Mouse (Mus musculus) left cerebral cortex, adult 6 months (tissue): Measurements from ENCODE around the gene Hmx3. TPM values are rescaled to one million over a fixed set of nuclear protein-coding genes. Genes with fewer than 3 reads are reported as not detected.

Experiments
- long read RNA-seq, 2 experiments: library from polyadenylated mRNA; unstranded; transcript quantifications; one replicate each; pipeline ENCODE4 v2.0.0; 2019 to 2020
- polyA plus RNA-seq: library from polyadenylated mRNA; unstranded; fragments of <200 nt; fragmentation: Nextera tagmentation; gene quantifications from 2 replicates; pipeline ENCODE4 v1.2.3, GENCODE M21; 2021

Hmx3 gene
- not detected in 2 replicates for polyA plus RNA-seq
- long read RNA-seq, experiment 1: 0 reads
- long read RNA-seq, experiment 2: 0 reads

DNA sequence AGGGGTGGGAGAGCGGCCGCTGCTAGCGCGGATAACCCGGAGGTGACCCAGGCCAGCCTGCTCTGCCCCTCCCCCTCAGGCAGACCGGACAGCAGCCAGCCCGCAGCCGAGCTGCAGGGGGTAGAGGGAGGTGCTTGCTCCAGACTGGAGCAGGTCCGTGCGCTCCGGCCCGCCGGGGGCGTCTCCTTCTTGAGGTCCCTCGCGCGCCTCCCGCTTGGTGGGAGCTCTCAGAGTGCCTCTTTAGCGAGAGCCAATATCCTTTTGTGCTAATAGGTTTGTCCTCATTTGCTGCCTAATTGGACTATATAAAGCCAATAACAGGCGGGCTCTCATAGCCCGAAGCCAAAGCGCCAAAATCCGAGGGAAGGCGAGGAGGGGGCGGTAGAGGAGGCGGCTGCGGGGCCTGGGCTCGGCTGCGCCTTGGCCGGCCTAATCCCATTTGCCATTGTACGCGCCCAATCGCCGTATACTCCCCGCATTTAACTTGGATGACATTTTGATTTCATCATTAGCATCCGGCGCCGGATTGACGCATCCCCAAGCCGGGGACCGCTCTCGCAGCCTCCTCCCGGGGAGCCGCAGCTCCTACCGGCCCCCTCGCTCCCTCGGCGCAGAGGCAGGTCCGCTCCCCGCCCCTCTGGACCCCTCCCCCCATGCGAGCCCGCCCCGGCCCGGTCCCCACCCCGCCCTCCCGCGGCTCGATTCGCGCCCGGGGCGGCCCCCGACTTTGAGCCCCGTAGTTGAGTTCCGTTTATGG lies at the start of gene Hmx3:
TSS of gene Hmx3 (plus strand) at position 753 of the 757 bp plus-strand sequence.

DNA sequence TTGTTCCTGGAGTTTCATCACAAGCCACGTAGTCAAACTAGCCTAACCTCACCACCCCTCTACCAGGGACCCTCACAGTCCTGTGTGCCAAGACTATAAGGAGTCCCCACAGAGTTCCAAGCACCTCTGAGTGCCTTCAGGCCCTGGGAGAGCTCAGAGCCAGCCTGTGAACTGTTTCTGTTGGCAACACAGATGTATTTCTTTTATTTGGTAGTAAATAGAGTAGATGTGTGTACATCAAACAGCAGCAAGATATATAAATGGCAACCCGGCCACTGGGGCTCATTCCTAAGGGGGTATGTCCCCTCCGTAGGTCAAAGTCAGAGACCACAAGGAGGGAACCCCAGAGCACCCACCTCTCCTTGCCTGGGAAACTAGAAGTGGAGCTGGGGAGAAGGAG lies 5.8 kb downstream of the Hmx3 start, which contains the start of gene Hmx2:
TSS of gene Hmx2 (plus strand) at position 301 of the 400 bp plus-strand sequence.

DNA sequence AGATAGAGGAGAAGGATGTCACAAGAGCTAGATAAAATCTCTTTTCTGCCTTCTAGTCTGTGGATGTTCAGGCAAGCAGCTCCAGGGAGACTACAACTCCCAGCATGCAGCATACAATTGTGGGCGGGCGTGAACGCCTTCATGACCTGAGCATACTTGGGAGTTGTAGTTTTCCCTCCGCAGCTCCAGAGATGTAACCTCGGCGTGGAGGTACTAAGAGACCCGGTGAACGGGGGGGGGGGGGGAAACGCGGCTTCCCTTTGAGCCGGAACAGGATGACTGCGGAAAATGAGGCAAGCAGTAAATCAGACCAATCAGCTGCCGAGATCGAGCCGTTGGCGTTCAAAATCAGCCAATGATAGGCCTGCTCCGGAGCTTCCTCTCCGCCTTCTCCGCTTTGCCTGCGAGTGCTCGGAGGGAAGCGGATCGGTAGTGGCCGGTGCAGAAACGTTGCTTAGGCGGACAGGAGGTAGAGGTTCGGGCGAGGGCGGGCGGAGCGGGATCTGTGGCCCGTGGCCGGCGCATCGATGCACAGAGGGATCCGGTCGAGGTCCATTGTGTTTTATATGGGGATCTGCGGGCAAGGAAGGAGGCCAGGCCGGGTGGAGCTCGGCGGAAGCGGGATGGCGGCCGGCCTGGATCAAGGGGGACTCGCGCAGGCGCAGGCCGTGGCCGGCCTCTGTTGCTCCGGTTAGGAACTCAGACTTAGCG lies 17.5 kb downstream of the Hmx3 start, which contains the start of gene Bub3:
TSS of gene Bub3 (plus strand) at position 237 of the 711 bp plus-strand sequence.

Other genes starting within 250 kb of the Hmx3 start
- 0.19 and 0.39 TPM in 2 replicates for gene Cuzd1, start 220.6 kb upstream of the Hmx3 start, polyA plus RNA-seq
- gene Fam24b, start 213.4 kb upstream of the Hmx3 start, polyA plus RNA-seq: not detected in 2 replicates
- gene Fam24a, start 209.0 kb upstream of the Hmx3 start, polyA plus RNA-seq: not detected in 2 replicates
- gene 2310057M21Rik, start 180.1 kb upstream of the Hmx3 start, polyA plus RNA-seq: 18.8 and 23.7 TPM in 2 replicates
- gene Pstk, start 171.7 kb upstream of the Hmx3 start, polyA plus RNA-seq: 62.5 and 65.3 TPM in 2 replicates
- 9.3 and 9.7 TPM in 2 replicates for gene Ikzf5, start 132.3 kb upstream of the Hmx3 start, polyA plus RNA-seq
- gene Acadsb, start 132.3 kb upstream of the Hmx3 start, polyA plus RNA-seq: 37.2 and 45.6 TPM in 2 replicates
- not detected in 2 replicates for gene Hmx2, start 5.9 kb downstream of the Hmx3 start, polyA plus RNA-seq
- gene Bub3, start 17.4 kb downstream of the Hmx3 start, polyA plus RNA-seq: 115 and 145 TPM in 2 replicates